Mouse (Mus musculus): ENCODE data around the gene Rtkn2.

Rtkn2 gene

DNA sequence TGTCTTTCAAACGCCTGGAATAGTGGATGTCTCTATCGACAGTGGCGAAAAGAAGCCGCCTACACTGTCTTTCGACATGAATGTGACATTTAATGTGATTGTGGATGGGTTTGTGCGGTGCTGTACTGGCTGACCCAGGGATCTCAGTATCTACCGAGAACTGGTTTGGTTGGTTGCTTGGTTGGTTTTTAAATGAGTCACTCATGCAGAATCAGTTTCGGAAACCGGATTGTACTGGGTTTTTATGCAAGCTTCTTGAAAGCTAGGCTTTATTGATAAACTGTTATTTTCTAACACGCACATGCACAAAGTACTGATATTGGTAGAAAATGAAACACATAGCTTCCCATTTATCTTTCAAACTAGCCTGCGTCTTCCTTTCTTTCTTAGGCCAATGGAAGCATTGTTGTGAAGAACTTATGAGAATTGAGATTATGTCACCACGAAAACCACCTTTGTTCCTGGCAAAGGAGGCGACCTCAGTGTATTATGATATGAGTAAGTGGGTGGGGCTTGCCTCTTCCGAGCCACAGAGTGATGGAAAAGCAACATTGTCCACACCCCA lies 60.4 kb downstream of the Rtkn2 start:
- DNase-seq (ENCODE audit: low read depth, low spot score) = no peak

DNA sequence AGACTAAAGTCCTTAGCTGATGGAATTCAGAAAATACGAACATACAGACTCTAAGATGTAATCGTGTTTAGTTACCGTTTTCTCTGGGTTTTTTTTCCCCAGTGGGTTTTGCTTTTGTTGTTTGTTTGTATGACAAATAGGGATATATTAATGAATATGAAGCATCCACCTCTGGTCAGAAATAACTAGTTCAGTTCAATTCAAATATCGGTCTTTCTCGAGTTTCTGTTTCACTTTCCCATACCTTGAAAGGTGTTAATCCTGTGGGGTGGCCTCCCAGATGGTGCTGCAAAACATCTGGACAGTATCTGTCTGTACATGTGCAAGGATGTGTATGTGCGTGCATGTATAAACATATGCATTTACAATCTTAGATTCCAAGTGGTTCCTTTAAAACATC lies 61.0 kb downstream of the Rtkn2 start:
- no peak for DNase-seq (ENCODE audit: low read depth, low spot score)

DNA sequence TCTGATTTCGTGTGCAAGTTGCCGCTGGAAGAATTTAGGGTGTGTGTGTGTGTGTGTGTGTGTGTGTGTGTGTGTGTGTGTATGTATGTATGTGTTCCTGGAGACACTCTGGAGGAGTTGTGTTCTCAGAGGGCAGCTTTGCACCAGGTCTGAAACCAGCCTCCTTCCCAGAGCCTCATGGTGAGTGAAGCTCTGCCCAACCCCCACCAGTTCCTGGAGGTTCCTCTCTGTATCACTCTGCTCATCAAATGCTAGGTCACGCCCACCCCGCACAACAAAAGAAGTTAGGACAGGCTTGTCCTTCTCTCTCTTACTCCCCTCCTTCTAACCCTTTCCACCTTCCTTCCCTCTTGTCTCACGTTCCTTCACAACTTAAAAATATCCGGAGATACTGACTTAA lies 64.6 kb downstream of the Rtkn2 start:
- DNase-seq (ENCODE audit: low read depth, low spot score) = no peak

DNA sequence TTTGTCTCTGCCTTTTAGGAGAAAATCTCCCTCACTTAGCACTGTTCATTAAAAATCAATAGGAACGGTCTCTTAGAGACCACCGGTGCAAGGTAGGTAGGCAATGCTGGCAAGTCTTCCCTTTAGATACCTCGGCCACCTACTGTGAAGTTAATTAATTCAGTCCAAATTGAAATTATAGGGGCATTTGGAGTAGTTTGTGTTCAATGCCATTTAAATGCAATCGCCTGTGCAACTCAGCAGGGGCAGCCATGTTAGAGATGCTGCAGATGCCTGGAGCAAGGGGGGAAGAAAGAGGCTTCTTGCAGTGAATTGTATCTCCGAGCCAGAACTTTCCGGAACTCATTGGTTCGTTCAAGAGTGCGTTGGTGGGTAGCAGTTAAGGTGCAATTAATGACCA lies 65.5 kb downstream of the Rtkn2 start:
- DNase-seq (ENCODE audit: low read depth, low spot score) = no peak

DNA sequence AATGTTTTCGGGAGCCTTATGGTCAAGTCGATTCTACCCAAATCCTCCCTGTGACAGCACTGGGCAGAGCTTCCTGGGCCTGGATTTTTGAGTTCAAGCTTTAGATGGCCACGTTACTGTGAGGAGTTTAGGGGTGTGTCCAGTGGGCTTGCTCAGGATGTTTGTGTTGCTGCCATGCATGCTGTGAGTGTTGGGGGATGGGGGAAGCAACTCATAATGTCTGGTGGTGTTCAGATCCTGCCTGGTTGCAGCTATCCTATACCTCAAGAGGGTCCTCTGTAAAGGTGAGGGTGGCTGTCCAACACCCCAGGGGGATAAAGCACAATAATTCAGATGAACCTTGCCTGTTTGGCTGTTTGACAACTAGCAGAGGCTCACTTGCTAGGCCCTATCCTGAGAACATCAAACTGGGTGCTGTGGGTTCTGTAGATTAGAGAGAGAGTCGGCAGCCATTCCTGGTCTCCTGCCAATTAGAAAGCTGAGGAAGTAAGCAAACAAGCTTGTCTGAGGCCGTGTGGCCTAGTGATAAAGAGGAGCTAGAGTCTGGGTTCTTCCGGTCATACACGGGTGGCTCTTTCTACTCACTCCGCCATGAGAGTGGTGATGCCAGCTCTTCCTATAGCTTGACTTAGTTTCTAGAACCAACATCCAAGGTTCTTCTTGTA lies 69.4 kb downstream of the Rtkn2 start:
- DNase-seq (ENCODE audit: low read depth, low spot score) = no peak

DNA sequence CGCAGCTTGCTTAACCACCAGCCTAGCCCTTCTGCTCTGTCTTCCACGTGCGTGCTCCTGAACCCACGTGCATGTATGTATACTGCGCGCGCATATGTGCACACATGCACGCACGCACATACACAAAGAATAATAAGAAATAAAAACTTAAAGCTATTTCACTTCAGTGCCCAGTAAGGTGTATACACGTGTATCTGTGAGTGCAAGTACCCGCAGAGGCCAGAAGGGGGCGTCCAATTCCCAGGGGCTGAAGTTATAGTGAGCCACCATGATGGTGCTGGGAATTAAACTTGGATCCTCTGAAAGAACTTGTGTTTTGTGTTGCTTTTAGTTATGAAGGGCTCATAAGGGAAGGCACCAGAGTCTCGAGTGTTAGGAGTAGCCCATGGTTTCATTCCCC lies 71.5 kb downstream of the Rtkn2 start:
- DNase-seq (ENCODE audit: low read depth, low spot score) = no peak

DNA sequence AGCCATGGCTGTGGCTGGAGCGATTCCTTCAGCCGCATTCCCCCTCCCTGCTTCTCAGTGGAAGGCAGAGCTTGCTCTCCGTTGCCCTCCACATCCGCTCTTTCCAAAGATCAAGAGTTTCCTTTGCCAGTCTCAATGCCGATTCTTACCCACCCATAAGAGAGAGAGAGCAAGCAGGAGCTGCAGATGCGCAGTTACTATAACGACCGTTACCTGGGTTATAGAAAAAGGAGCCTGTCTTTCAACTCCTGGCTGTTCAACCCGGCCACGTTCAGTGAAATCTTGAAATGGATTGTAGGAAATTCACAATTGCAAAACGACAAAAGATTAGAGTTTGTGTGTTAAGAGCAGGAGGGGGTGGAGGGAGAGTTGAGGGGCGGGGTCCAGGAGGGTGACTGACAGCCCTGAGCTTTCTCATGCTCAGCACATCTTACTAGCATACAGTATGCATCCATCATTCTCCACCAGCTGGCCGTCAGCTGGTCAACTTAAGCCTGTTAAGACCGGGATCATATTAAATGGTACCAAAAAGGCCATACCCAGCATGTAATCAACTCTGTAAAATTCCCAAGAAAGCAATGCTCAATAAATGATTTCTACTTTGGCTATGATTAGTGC lies 72.1 kb downstream of the Rtkn2 start:
- DNase-seq (ENCODE audit: low read depth, low spot score) = no peak

DNA sequence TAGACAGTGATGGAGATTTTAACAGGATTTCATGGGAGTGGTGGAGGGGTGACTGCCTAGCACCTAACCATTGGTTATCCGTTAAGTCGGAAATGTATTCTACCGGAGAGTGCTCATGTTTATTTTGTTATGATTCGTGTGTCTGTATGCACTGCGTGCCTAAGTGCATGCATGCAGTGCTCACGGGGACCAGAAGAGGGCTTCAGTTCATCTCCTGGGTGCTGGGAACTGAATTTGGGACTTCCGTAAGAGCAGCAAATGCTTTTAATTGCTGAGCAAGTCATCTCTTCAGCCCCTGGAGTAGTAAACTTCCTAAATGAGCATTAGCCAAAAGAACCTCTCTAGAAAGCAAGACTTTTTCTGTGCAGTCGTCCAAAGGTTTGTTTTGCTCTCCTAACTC lies 72.9 kb downstream of the Rtkn2 start:
- DNase-seq (ENCODE audit: low read depth, low spot score) = no peak

DNA sequence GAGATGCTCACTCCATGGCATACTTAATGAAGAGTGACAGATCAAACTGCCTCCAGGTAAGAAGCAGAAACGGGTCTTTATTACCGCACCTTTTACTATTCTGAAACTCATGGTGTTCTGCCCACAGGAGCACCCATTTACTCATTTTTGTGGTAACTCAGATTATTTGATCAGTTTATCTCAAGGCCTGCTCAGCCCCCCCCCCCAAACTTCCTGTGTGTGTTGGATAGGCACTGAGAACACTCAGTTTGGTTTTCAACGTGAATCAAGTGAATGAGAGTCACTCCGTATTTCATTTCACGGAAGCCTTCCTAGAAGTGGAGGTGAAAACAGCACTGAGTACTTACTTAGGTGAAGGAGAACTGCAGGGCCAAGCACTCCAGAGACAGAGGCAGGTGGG lies 74.8 kb downstream of the Rtkn2 start:
- DNase-seq (ENCODE audit: low read depth, low spot score) = no peak

DNA sequence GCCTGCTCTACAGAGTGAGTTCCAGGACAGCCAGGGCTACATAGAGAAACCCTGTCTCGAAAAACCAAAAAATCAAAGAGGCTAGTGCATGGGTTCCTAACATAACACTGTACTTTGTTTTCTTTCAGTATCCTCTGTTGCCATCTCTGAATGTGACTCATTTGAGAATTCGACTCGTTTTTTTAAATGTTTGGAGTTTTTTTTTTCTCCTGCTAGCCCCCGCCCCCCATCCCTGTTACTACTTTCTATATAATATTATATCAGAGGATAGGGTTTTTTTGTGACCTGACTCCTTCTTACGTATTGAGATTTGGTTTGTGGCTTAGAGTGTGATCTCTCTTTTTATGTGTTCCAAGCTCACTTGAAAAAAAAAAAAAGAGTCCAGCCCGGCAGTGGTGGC lies 75.3 kb downstream of the Rtkn2 start:
- DNase-seq (ENCODE audit: low read depth, low spot score) = no peak

DNA sequence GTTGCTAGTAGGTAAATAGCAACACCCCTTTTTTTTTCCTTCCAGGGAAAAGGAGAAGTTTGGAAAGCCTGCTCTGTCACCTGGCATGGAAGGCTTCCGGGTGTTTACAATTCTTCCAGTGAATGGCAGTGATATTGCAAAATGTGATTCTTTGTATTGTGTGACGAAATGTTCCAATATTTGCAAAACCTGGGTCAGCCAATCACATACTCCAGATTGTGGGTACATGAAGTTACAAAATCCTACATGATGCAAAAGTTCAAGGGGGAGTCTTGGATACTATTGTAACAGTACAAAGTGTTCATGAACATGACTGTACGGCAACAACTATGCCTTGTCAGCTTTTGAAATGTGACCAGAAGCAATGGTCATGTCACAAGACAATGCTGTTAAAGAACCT lies 78.5 kb downstream of the Rtkn2 start:
- no peak for DNase-seq (ENCODE audit: low read depth, low spot score)

DNA sequence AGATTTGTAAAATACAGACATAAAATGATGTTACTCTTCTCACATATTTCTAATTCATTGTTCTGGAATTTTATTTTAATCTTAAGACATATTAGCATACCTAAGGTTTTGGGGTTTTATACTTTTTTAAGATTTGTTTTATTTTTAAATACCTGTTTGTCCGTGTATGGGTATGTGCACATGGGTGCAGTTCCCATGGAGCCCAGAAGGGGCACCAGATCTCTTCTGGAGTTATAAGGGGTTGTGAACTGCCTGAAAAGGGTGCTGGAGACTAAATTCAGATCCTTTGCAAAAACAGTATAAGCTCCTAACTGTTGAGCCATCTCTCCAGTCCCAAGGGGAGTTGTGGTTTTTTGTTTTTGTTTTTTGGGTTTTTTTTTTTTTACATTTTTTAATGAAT lies 79.0 kb downstream of the Rtkn2 start:
- no peak for DNase-seq (ENCODE audit: low read depth, low spot score)

DNA sequence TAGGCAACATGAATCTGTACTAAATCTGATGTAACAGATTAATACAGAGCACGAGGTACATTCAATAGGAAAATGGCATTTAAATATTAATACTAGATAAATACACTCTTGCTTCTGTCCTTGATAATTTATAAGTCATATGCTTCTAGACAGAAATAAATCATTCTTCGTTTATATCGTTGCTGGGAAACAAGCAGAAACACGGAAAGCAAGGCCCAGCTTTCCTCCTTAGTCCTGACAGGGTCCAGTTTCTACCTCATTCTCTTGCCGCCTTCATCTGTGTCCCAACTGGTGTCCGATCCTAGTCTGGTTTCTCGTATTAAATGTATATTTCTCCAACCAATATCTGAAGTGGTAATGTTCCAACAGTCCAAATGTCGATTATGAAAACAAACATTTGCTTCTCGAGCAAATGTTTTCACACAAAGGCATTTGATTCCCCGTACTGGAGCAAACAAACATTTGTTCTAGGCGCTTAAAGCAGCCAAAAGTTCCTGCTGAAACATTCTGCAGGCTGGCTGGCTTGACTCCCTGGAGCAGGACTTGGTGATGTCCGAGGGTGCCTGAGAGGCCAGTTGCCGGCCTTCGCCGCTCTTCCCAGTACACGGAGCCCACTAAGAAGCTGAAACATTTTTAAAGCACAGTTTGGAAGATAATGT lies 81.3 kb downstream of the Rtkn2 start:
- no peak for DNase-seq (ENCODE audit: low read depth, low spot score)

DNA sequence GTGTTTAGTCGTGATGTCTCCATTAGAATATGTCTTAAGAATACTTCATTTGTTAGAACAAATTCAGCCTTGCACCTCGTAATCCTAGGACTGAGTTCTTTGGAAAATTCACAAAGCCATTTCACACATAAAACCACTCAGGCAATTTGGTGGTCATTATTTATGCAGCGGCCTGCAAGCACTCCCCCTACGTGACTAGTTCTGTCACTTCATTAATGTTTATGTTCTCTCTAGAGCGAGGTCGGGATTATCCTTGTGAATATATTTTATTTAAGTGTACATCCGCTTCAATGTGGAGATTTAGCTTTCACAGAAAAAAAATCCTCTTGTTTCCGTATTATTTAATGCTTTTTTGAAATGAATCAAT lies 81.9 kb downstream of the Rtkn2 start:
- no peak for DNase-seq (ENCODE audit: low read depth, low spot score)

DNA sequence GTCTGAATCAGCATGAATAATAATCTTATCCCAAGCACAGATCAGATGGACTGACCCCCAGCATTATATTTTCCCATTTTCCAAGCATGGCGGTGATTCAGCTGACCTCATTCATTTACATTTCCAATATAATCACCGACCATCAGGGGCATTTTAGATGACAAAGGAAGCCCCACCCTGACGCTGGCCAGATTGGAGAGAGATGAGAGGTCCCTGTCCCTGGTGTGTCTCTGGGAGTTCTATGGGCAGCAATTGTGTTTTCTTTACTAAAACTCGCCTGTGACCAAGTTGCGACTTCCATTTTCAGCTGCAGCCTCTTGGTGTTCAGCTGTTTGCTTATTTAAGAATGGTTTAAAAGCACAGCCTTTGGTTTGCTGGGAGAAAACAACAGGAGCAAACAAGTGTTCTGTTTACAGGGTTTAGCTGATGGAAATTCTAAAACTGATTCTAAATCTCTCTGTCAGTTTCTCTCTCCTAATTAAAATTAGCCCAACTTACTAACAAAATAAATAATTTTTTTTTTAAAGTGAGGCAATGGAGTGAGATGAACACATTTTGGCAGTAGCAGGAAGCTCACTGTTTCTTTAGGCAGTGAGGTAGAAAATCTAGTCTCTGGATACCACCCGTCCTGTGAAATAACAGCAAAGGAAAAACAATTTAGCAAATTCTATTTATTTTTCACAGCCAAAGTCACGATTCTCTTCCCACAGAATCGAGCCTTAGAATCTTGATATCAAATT lies 84.6 kb downstream of the Rtkn2 start:
- no peak for DNase-seq (ENCODE audit: low read depth, low spot score)

DNA sequence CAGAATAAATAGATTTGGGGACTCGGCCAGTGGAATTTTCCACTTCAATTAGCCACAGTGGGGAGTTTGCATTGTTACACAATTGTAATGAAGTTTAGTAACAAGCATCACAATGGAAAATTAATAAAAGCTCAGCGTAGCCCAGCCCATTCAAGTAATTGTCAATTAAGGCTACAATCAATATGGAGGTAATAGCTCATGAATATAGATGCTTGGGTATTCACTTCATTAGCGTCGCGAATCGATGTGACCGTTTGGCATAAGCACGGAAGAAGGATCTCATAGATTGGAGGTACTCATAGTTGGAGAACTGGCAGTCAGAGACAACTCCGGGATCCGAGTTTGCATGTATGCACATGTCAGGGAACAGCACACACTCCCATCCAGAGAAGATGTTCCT lies 85.2 kb downstream of the Rtkn2 start:
- no peak for DNase-seq (ENCODE audit: low read depth, low spot score)

DNA sequence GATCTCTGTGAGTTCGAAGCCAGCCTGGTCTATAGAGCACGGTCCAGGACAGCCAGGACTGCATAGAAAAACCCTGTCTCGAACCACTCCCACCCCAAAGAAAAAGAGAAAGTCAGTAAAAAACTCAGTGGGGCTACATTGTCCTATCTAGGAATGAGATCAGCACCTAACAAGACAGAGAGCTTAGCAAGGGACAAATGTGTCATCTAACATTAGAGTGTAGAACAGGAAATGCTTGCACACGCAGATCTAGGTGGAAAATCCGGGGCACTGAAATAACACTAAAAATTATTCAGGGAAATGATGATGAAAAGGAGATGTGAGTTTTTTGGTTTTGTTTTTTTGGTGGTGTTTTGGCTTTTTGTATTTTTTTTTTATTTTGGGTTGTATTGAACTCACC lies 86.8 kb downstream of the Rtkn2 start:
- DNase-seq (ENCODE audit: low read depth, low spot score) = no peak

DNA sequence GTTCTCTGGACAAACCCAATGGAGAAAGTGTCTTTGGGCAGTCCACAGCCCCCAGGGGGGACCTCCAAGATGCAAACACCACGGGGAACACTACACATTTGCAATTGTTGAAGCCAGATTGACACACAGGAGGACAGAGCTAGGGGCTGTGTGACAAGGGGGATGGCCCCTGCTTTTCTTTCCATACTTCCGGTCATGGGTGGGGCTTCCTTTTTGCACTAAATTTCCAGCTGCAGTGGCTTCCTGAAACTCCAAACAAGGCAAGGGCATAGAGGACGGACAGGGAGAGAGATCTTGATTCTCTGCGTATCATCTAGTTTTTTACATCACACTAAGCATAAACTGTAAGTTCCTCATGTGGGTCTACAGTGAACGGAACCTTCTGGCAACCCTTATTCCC lies 88.6 kb downstream of the Rtkn2 start:
- DNase-seq (ENCODE audit: low read depth, low spot score) = no peak

DNA sequence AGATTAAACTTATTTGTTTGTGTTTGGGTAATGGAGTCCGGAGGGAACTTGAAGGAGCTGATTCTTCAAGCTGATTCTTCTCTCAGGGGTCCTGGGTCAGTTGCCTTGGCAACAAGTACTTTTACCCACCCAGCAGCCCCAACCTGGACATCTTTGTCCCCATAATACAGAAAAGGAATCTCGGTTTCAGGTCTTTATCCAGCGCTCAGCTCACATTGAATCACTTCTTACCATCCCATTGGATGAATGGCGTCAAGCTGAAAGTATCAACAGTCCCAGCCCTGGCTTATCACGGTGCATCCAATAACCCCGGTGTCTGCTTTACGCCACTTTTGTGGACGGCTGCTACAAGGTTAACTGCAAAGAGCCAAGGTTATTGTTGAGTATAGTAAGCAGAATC lies 89.1 kb downstream of the Rtkn2 start:
- no peak for DNase-seq (ENCODE audit: low read depth, low spot score)

DNA sequence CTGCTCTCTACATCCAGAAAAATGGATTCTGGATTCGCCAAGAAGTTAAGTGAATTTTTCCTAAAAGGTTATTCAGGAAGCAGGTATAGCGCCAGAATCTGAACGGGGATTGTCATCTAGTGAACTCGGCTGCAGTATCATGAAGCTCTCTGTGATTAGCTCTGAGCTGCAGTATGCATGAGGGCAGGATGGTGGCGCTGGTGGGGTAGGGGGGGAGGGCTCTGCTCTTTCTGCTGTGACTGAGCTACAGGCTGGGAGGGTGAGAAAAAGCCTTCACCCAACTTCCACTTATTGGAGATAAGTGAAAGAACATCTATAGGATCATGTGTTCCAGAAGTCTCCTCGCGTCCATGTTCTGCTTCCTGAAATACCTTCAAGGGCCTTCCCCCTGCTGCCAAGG lies 91.7 kb downstream of the Rtkn2 start:
- DNase-seq (ENCODE audit: low read depth, low spot score) = no peak

DNA sequence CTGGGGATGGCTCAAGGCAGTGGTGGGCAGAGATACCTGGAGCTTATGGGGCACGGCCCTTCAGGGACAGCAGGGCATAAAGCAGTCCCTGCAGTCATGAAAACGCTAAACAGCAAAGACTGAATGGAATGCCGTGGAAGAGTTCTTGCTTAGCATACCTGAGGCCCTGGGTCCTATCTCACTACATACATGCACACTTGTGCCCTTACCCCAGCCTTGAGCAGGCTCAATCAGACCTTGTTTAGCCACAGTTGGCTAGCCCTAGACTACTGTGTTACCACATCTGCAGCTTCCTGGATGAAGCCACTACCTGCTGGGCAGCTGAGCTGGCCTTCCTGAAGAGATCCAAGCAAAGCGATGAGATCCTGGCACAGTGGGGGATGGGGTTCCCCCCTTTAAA lies 93.3 kb downstream of the Rtkn2 start:
- DNase-seq (ENCODE audit: low read depth, low spot score) = no peak

DNA sequence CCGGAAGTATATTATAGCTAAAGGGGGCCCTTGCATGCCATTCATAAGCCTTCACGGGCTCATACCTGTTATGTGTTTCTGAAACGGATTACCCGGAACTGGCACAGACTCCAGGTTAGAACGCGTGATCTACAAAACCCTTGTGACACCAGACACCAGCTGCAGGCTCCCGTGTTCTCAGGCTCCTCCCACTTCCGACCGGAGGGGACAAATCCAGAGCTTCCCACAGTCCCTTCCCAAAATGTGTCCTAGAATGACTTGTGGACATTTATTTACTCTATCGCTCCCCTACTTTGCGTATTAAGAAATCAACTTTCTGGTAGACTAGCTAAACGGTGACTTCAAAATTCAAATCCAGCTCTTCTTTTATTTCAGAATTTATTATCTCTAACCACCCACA lies 94.9 kb downstream of the Rtkn2 start:
- no peak for DNase-seq (ENCODE audit: low read depth, low spot score)

DNA sequence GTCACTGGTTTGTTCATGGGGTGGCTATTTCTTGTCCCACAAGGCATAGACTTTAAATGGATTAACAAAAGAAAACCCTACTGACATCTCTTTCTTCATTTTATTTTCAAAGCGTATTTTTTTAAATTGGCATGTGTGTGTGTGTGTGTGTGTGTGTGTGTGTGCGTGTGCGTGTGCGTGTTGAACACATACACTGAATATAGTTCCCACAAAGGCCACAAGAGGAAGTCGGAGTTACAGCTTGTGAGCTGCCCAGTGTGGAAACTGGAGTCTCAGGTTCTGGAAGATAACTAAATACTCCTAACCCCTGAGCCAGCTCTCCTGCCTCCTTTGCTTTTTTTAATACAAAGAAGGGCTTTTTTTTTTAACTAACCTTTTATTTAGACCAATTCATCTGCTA lies 95.8 kb downstream of the Rtkn2 start:
- no peak for DNase-seq (ENCODE audit: low read depth, low spot score)
